11 mouse cellular contexts compared by ENCODE assay signal in the genomic region with DNA sequence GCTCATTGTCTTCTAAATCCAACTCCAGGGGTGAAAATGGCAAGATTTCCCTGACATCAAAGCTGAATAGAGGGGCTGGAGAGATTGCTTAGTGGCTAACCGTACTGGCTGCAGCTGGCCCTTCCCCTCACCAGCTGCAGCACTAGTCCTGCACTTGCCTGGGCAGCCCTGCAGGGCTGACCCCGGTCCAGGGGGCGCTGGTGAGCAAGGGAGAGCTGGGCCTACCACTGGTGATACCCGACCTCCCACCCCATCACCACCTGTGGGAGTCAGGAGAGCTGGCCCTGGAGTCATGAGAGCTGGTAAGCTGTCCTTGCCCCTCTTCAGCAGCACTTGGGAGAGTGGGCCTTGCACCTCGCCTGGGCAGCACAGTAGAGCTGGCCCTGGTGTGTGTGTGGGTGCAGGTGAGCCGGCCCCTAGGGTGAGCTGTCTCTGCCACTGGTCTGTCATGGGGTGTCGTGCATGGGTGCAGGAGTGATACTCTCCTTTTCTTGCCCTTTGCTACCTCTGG.
DNase-seq lines count a peak whose midpoint lies in the region; ATAC-seq and TF ChIP-seq lines count a peak whose summit lies in the region.
"Had no signal": no experiment of that assay in that cellular context is flagged by ENCODE, and none has a peak within 500 bp of the region (broad histone marks: within the 10 kb centered on the region; RNA-seq: fewer than 3 reads in every experiment).

No protein-coding gene starts in this region.

- no peak overlapping the region for H3K4me2 ChIP-seq in intestine, postnatal 0 days (replicated peaks; ENCODE audit: low read depth)
- H3K4me2 ChIP-seq in intestine, embryonic 15.5 days (replicated peaks) = no peak overlapping the region
- H3K4me2 ChIP-seq in embryonic facial prominence, embryonic 14.5 days (ENCODE audit: low read depth, low read length) = no peak overlapping the region
- H3K4me2 ChIP-seq: forebrain, embryonic 12.5 days had no signal

- H3K27ac ChIP-seq in intestine, postnatal 0 days (ENCODE audit: low read depth, low read length) = no peak overlapping the region
- no peak overlapping the region for H3K27ac ChIP-seq in intestine, embryonic 15.5 days
- H3K27ac ChIP-seq in embryonic facial prominence, embryonic 14.5 days (replicated peaks; ENCODE audit: low read depth, low read length) = no peak overlapping the region
- H3K27ac ChIP-seq: forebrain, embryonic 12.5 days had no signal

- H3K4me1 ChIP-seq in intestine, postnatal 0 days (replicated peaks; ENCODE audit: control insufficient read depth, insufficient read depth, low read length) = no peaks in the 10 kb centered on the region
- no peaks in the 10 kb centered on the region for H3K4me1 ChIP-seq in intestine, embryonic 15.5 days (replicated peaks)
- H3K4me1 ChIP-seq in embryonic facial prominence, embryonic 14.5 days (ENCODE audit: control insufficient read depth, insufficient read depth, low read length) = no peaks in the 10 kb centered on the region
- H3K4me1 ChIP-seq: forebrain, embryonic 12.5 days had no signal

- peak; percentile 62 for TF ChIP-seq CTCF in intestine, postnatal 0 days (IDR thresholded peaks at IDR 0.05; ENCODE audit: low read depth)

- H3K9me3 ChIP-seq in intestine, postnatal 0 days (ENCODE audit: control insufficient read depth) = no peaks in the 10 kb centered on the region
- H3K9me3 ChIP-seq in intestine, embryonic 15.5 days = no peaks in the 10 kb centered on the region
- H3K9me3 ChIP-seq in embryonic facial prominence, embryonic 14.5 days (ENCODE audit: control insufficient read depth, low read length) = no peaks in the 10 kb centered on the region
- H3K9me3 ChIP-seq: forebrain, embryonic 12.5 days had no signal

- WGBS in intestine, postnatal 0 days = 56% methylated on average over 7 of the region's 7 CpGs
- 50% methylated on average over 7 of the region's 7 CpGs for WGBS in intestine, embryonic 15.5 days
- WGBS in embryonic facial prominence, embryonic 14.5 days = 61% methylated on average over 5 of the region's 7 CpGs

- no peak overlapping the region for H3K4me3 ChIP-seq in intestine, postnatal 0 days (ENCODE audit: low read depth, low read length)
- no peak overlapping the region for H3K4me3 ChIP-seq in intestine, embryonic 15.5 days (replicated peaks)
- no peak overlapping the region for H3K4me3 ChIP-seq in embryonic facial prominence, embryonic 14.5 days (ENCODE audit: low read depth, low read length)
- H3K4me3 ChIP-seq: forebrain, embryonic 12.5 days had no signal

- no peaks in the 10 kb centered on the region for H3K27me3 ChIP-seq in intestine, postnatal 0 days (replicated peaks; ENCODE audit: control insufficient read depth, insufficient read depth, low read length)
- H3K27me3 ChIP-seq in intestine, embryonic 15.5 days (replicated peaks) = no peaks in the 10 kb centered on the region
- H3K27me3 ChIP-seq in embryonic facial prominence, embryonic 14.5 days (replicated peaks; ENCODE audit: control insufficient read depth, insufficient read depth, low read length) = no peaks in the 10 kb centered on the region

- H3K9ac ChIP-seq in intestine, postnatal 0 days (ENCODE audit: low read depth, low read length) = no peak overlapping the region
- no peak overlapping the region for H3K9ac ChIP-seq in intestine, embryonic 15.5 days
- no peak overlapping the region for H3K9ac ChIP-seq in embryonic facial prominence, embryonic 14.5 days (ENCODE audit: low read depth, low read length)
- H3K9ac ChIP-seq: forebrain, embryonic 12.5 days had no signal

- no peak for ATAC-seq in intestine, postnatal 0 days
- no peak for ATAC-seq in intestine, embryonic 15.5 days
- ATAC-seq in embryonic facial prominence, embryonic 14.5 days (ENCODE audit: low read depth) = peak; percentile 22; the same call in 1 of the 2 replicates

- H3K36me3 ChIP-seq in intestine, postnatal 0 days (ENCODE audit: control insufficient read depth, insufficient read depth) = no peaks in the 10 kb centered on the region
- no peaks in the 10 kb centered on the region for H3K36me3 ChIP-seq in intestine, embryonic 15.5 days
- no peaks in the 10 kb centered on the region for H3K36me3 ChIP-seq in embryonic facial prominence, embryonic 14.5 days (ENCODE audit: control insufficient read depth, insufficient read depth, low read length)
- H3K36me3 ChIP-seq: forebrain, embryonic 12.5 days had no signal

- DNase-seq in testis, postnatal 10 days (ENCODE audit: low spot score) = peak; percentile 65
- no peak for DNase-seq in testis, postnatal 14 days (ENCODE audit: low spot score)
- no peak for DNase-seq in embryonic facial prominence, embryonic 14.5 days (ENCODE audit: low spot score)
- no peak for DNase-seq in frontal cortex, adult 2 months (ENCODE audit: extremely low spot score in 1 of 2, low spot score in 1 of 2)
- DNase-seq in urinary bladder, adult 18-20 months (ENCODE audit: low spot score in 2 of 2) = no peak
- DNase-seq: cerebellum, adult 8-10 months; midbrain, embryonic 14.5 days; right cerebral cortex, adult 18-20 months had no signal
